Mouse (Mus musculus) liver, embryonic 12.5 days (tissue): Measurements from ENCODE around the gene Cdc34b. TPM values are rescaled to one million over a fixed set of nuclear protein-coding genes. Genes with fewer than 3 reads are reported as not detected.
"Not testable (repeated sequence)": the region's sequence is repeated elsewhere in the genome, so short reads cannot be mapped to it uniquely, and the experiment has no call there.

Source experiments
- ATAC-seq: fragments of 200-750 bp; cut with Nextera tagmentation; 2 replicates; pipeline ENCODE4 v1.8.0; 2017; ENCODE audit warnings: moderate number of reproducible peaks, mild to moderate bottlenecking, moderate library complexity
- H3K27ac ChIP-seq: fragments of 300-500 bp; sonication (generic); 2 replicates; pipeline ENCODE4 v1.5.1; 2016; ENCODE audit warnings: mild to moderate bottlenecking
- H3K27me3 ChIP-seq: fragments of 300-500 bp; sonication (generic); replicated peaks from 2 replicates; pipeline ENCODE4 v1.6.1; 2016; ENCODE audit warnings: mild to moderate bottlenecking, moderate library complexity
- H3K36me3 ChIP-seq: fragments of 300-500 bp; sonication (generic); 2 replicates; pipeline ENCODE4 v1.6.1; 2016; ENCODE audit warnings: mild to moderate bottlenecking, moderate library complexity
- H3K4me1 ChIP-seq: fragments of 300-500 bp; sonication (generic); 2 replicates; pipeline ENCODE4 v1.6.1; 2016
- H3K4me2 ChIP-seq: fragments of 300-500 bp; sonication (generic); 2 replicates; pipeline ENCODE4 v1.6.1; 2016; ENCODE audit warnings: mild to moderate bottlenecking, moderate library complexity
- H3K4me3 ChIP-seq: fragments of 300-500 bp; sonication (generic); 2 replicates; pipeline ENCODE4 v1.5.1; 2016; ENCODE audit warnings: mild to moderate bottlenecking, moderate library complexity
- H3K9ac ChIP-seq: fragments of 300-500 bp; sonication (generic); 2 replicates; pipeline ENCODE4 v1.6.1; 2016; ENCODE audit warnings: mild to moderate bottlenecking, moderate library complexity
- H3K9me3 ChIP-seq: fragments of 300-500 bp; sonication (generic); replicated peaks from 2 replicates; pipeline ENCODE4 v1.6.1; 2016; ENCODE audit warnings: mild to moderate bottlenecking, moderate library complexity
- WGBS: fragments of 180-500 bp; shearing (Covaris S2); methylation state at CpG from one replicate; pipeline ENCODE4 v1.1.7; 2016; ENCODE audit not compliant: insufficient replicate concordance; 5-methylcytosine and 5-hydroxymethylcytosine counted together
- polyA plus RNA-seq: library from polyadenylated mRNA; unstranded; fragments of >200 nt; fragmentation: Nextera tagmentation; extraction: Ambion mirVana; gene quantifications from 2 replicates; pipeline ENCODE4 v1.2.1, GENCODE M21; 2016

Gene Cdc34b
- 0.11 TPM in 1 of 2 replicates, not detected in the other for polyA plus RNA-seq

GRCm38 (mm10) chr11:94741732-94742272, at the start of gene Cdc34b:
Gene Cdc34b (plus strand): TSS chr11:94741782.
- H3K27me3 ChIP-seq, result peaks cover 13% of the 10 kb centered on the region
- H3K4me2 ChIP-seq, result no peak within 1 kb of the TSS
- H3K4me1 ChIP-seq, result no peaks in the 10 kb centered on the region
- 66% methylated on average over 29 of the region's 29 CpGs for WGBS
- no peaks in the 10 kb centered on the region for H3K36me3 ChIP-seq
- H3K9me3 ChIP-seq, result no peaks in the 10 kb centered on the region
- no peak for ATAC-seq
- no peak within 1 kb of the TSS for H3K27ac ChIP-seq
- no peak within 1 kb of the TSS for H3K9ac ChIP-seq
- no peak within 1 kb of the TSS for H3K4me3 ChIP-seq

GRCm38 (mm10) chr11:94692502-94692901, 49.1 kb upstream of the Cdc34b start:
- not testable (repeated sequence) for H3K9ac ChIP-seq, ATAC-seq, H3K27ac ChIP-seq, H3K4me3 ChIP-seq, H3K36me3 ChIP-seq, H3K4me1 ChIP-seq, H3K4me2 ChIP-seq, H3K27me3 ChIP-seq, H3K9me3 ChIP-seq

DNA sequence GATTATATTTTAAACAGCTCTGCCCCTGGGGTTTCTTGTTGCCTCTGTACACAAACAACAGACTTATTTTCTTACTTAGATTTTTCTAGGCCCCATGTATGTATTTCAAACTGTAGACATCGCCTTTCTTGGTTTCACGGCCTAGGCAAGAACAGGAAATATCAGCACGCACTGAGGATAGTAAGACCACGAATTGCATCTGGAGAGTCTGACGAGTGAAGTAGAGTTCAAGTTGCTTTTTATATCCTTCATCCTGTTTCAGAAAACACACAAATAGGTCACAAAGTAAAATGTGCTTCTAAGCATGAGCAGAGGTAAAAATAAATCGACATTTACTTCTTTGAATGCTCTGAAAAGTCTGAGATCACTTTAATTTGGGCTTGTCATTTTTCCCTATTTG, 46.1 kb upstream of the Cdc34b start:
- Histone ChIP-seq H3K36me3 (no peaks in the 10 kb centered on the region), H3K9ac (no peak overlapping the region), H3K27ac (no peak overlapping the region), H3K4me3 (no peak overlapping the region), H3K9me3 (no peaks in the 10 kb centered on the region), H3K4me1 (no peaks in the 10 kb centered on the region), H3K4me2 (no peak overlapping the region), H3K27me3 (0 out of 2 replicates have a peak, but pooled peaks cover 3% of the 10 kb centered on the region)
- ATAC-seq, result no peak
- WGBS, result 43% methylated on average over 6 of the region's 6 CpGs

DNA sequence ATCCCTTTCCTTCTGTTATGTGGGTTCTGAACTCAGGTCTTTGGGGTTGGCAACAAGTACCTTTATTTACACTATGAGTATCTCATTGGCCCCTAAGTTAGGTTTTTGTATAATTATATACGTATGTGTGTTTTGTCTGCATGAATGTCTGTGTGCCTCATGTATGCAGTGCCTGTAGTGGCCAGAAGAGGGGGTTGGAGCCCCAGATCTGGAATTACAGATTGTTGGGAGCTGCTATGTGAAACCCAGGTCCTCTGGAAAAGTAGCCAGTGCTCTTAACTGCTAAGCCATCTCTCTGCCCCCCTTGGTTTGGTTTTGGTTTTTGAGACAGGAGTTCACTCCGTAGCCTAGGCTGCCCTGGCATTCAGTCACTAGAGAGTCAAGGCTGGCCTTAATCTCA, 44.4 kb upstream of the Cdc34b start:
- Histone ChIP-seq H3K27ac (no peak overlapping the region), H3K4me1 (no peaks in the 10 kb centered on the region), H3K4me3 (no peak overlapping the region), H3K27me3 (peaks cover 14% of the 10 kb centered on the region; the same call in 1 of the 2 replicates), H3K9me3 (no peaks in the 10 kb centered on the region), H3K4me2 (no peak overlapping the region), H3K36me3 (no peaks in the 10 kb centered on the region), H3K9ac (no peak overlapping the region)
- ATAC-seq, result no peak
- WGBS, result 77% methylated on average over 2 of the region's 2 CpGs

DNA sequence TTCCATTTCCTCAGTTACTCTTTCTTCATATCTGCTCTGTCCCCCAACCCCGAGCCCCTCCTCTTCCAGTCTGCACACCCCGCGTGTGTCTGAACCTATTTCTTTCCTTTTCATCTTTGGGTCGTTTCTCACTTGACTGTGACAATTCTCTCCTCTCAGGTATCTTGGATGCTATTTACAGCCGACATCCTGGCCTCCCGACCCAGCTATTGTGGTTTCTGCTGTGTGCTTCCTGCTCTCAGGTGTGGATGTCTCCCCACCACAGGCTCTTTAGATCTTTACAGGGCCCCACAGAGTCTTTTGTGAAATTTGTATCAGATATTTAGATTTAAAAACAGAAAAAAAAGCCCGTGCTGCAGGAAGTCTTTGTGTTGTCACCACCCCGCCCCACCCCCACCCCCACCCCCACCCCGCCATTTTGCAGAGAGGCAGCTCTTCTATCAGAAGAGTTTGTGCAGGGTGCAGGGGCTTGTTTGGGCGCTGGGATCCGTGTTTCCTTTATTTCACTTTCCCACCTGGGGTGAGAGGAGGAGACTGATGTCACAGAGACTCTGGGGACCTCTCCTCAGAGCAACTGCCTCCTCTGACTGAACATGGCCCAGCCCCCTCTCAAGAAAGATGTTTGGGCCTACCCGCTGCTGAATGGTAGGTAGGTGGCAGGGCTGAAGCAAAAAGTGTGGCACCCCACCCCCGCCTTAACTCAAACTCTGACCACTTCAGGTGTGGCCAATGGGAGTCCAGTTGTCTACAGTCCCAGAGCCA, 43.7 kb upstream of the Cdc34b start:
- no peak overlapping the region for H3K27ac ChIP-seq
- no peaks in the 10 kb centered on the region for H3K36me3 ChIP-seq
- no peak overlapping the region for H3K4me3 ChIP-seq
- H3K4me2 ChIP-seq, result no peak overlapping the region
- H3K9ac ChIP-seq, result no peak overlapping the region
- WGBS, result 34% methylated on average over 13 of the region's 13 CpGs
- no peaks in the 10 kb centered on the region for H3K4me1 ChIP-seq
- peaks cover 17% of the 10 kb centered on the region; the same call in 1 of the 2 replicates for H3K27me3 ChIP-seq
- ATAC-seq, result no peak
- no peaks in the 10 kb centered on the region for H3K9me3 ChIP-seq

GRCm38 (mm10) chr11:94699399-94699798, 42.2 kb upstream of the Cdc34b start:
- no peak overlapping the region for H3K9ac ChIP-seq
- H3K9me3 ChIP-seq, result no peaks in the 10 kb centered on the region
- no peaks in the 10 kb centered on the region for H3K36me3 ChIP-seq
- ATAC-seq, result no peak
- H3K27me3 ChIP-seq, result peaks cover 21% of the 10 kb centered on the region; the same call in 1 of the 2 replicates
- H3K27ac ChIP-seq, result no peak overlapping the region
- H3K4me3 ChIP-seq, result no peak overlapping the region
- WGBS, result 74% methylated on average over 3 of the region's 3 CpGs
- no peaks in the 10 kb centered on the region for H3K4me1 ChIP-seq
- H3K4me2 ChIP-seq, result no peak overlapping the region

GRCm38 (mm10) chr11:94701401-94702215, 40.0 kb upstream of the Cdc34b start:
- Histone ChIP-seq H3K9ac (no peak overlapping the region), H3K27me3 (peaks cover 21% of the 10 kb centered on the region; the same call in 1 of the 2 replicates), H3K9me3 (no peaks in the 10 kb centered on the region), H3K27ac (no peak overlapping the region), H3K36me3 (no peaks in the 10 kb centered on the region), H3K4me2 (no peak overlapping the region), H3K4me3 (no peak overlapping the region), H3K4me1 (no peaks in the 10 kb centered on the region)
- no peak for ATAC-seq
- WGBS, result 58% methylated on average over 27 of the region's 27 CpGs

DNA sequence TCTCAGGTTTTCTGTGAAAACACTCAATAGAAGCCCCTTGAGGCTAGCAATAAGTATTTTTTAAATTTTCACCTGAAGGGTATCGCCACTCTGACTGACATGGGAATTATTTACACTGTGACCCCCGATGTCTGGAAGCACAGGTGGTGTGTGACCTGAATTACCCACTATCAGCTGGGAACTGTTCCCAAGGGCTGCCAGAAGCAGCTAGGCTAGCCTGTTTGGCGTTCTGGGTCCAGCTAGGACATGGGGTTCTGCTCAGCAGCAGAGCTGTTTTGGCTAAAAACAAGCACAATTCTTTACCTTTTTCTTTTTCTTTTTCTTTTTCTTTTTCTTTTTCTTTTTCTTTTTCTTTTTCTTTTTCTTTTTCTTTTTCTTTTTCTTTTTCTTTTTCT, 39.4 kb upstream of the Cdc34b start:
- Histone ChIP-seq H3K27ac (no peak overlapping the region), H3K27me3 (peaks cover 21% of the 10 kb centered on the region; the same call in 1 of the 2 replicates), H3K4me1 (no peaks in the 10 kb centered on the region), H3K36me3 (no peaks in the 10 kb centered on the region), H3K4me2 (no peak overlapping the region), H3K9me3 (no peaks in the 10 kb centered on the region), H3K4me3 (no peak overlapping the region), H3K9ac (no peak overlapping the region)
- 58% methylated on average over 3 of the region's 3 CpGs for WGBS
- no peak for ATAC-seq

- H3K27me3 ChIP-seq, result peaks cover 18% of the 10 kb centered on the region; the same call in 1 of the 2 replicates
- no peaks in the 10 kb centered on the region for H3K36me3 ChIP-seq
- H3K9me3 ChIP-seq, result no peaks in the 10 kb centered on the region
- ATAC-seq, result no peak
- no peak overlapping the region for H3K4me2 ChIP-seq
- H3K4me3 ChIP-seq, result no peak overlapping the region
- H3K27ac ChIP-seq, result no peak overlapping the region
- WGBS, result 37% methylated on average over 7 of the region's 7 CpGs
- H3K9ac ChIP-seq, result no peak overlapping the region
- H3K4me1 ChIP-seq, result no peaks in the 10 kb centered on the region
These were observed 37.6 kb upstream of the Cdc34b start for GRCm38 (mm10) chr11:94704020-94704419.

DNA sequence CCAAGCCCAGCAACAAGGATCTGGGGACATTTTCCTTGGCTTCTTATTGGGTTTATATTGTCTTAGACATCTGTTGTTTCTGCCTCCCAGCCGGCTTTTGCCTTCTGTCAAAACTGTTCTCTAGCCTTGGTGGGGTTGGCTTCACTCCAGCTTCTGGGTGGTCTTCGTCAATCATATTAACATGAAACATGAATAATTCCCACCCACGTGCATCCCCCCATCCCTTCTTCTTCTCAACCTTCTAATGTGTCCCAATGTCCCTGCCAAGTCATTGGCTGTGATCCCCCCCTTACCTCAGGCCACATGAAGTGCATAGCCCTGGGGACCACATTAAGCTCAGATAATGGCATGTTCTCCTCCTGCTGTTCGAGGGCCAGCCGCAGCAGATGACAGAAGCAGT, 37.1 kb upstream of the Cdc34b start, which contains the start of gene Gm11541:
Gene Gm11541, minus strand, starts transcription at position 28 of the 400 bp plus-strand sequence.
- H3K4me1 ChIP-seq, result no peaks in the 10 kb centered on the region
- ATAC-seq, result no peak
- H3K4me3 ChIP-seq, result no peak within 1 kb of the TSS
- H3K9ac ChIP-seq, result no peak within 1 kb of the TSS
- WGBS, result 64% methylated on average over 5 of the region's 5 CpGs
- no peaks in the 10 kb centered on the region for H3K36me3 ChIP-seq
- no peak within 1 kb of the TSS for H3K4me2 ChIP-seq
- peaks cover 18% of the 10 kb centered on the region; the same call in 1 of the 2 replicates for H3K27me3 ChIP-seq
- no peak within 1 kb of the TSS for H3K27ac ChIP-seq
- no peaks in the 10 kb centered on the region for H3K9me3 ChIP-seq

- Histone ChIP-seq H3K27ac (no peak overlapping the region), H3K4me2 (no peak overlapping the region), H3K9me3 (no peaks in the 10 kb centered on the region), H3K9ac (no peak overlapping the region), H3K36me3 (no peaks in the 10 kb centered on the region), H3K27me3 (peaks cover 19% of the 10 kb centered on the region), H3K4me1 (no peaks in the 10 kb centered on the region), H3K4me3 (no peak overlapping the region)
- 33% methylated on average over 11 of the region's 11 CpGs for WGBS
- no peak for ATAC-seq
These were observed 28.2 kb upstream of the Cdc34b start for GRCm38 (mm10) chr11:94713246-94713860.
